In genomic region chr7:64984468-64985120, GRCm38 (mm10) we compare ENCODE assay signal across 11 mouse cellular contexts.
A peak's percentile ranks its signal among the peaks of the same experiment; 100 is the strongest.
DNase-seq lines count a peak whose midpoint lies in the region; ATAC-seq lines count a peak whose summit lies in the region.
"Had no signal": no experiment of that assay in that cellular context is flagged by ENCODE, and none has a peak within 500 bp of the region (broad histone marks: within the 10 kb centered on the region; RNA-seq: fewer than 3 reads in every experiment).

No protein-coding gene starts in this region.

- H3K27me3 ChIP-seq in hindbrain, embryonic 15.5 days: no peaks in the 10 kb centered on the region
- no peaks in the 10 kb centered on the region for H3K27me3 ChIP-seq in hindbrain, embryonic 10.5 days (ENCODE audit: insufficient read depth, poor library complexity, severe bottlenecking)
- H3K27me3 ChIP-seq: megakaryocyte, embryonic 14.5 days had no signal

- no peak for ATAC-seq in hindbrain, embryonic 15.5 days (ENCODE audit: low FRiP score, low read depth)
- no peak for ATAC-seq in CD4-positive, CD25-positive, alpha-beta regulatory T cell, adult 4 months

- 0 out of 2 replicates have a peak, but pooled peaks cover 4% of the 10 kb centered on the region for H3K4me1 ChIP-seq in hindbrain, embryonic 15.5 days (replicated peaks)
- no peaks in the 10 kb centered on the region for H3K4me1 ChIP-seq in hindbrain, embryonic 10.5 days (replicated peaks)
- H3K4me1 ChIP-seq: megakaryocyte, embryonic 14.5 days had no signal

- H3K9ac ChIP-seq in hindbrain, embryonic 15.5 days: no peak overlapping the region

- 80% methylated on average over 22 of the region's 22 CpGs for WGBS in hindbrain, embryonic 15.5 days
- 91% methylated on average over 22 of the region's 22 CpGs for WGBS in hindbrain, embryonic 10.5 days

- DNase-seq in hindbrain, embryonic 10.5 days (ENCODE audit: low spot score): no peak
- DNase-seq in cerebellum, postnatal 10 days: peak; percentile 79 to 82
- peak; percentile 62 to 64 for DNase-seq in layer of hippocampus, adult 8-10 months (ENCODE audit: low spot score in 2 of 2)
- DNase-seq in right cerebral cortex, adult 18-20 months: peak; percentile 59
- no peak for DNase-seq in adrenal gland, adult (ENCODE audit: inconsistent age in 2 of 2, low spot score in 1 of 2)
- DNase-seq in embryo, embryonic 9.5 days (ENCODE audit: extremely low spot score): no peak
- DNase-seq: heart, postnatal 10 days; thymus, adult 18-20 months had no signal

- H3K9me3 ChIP-seq in hindbrain, embryonic 15.5 days: no peaks in the 10 kb centered on the region
- H3K9me3 ChIP-seq in hindbrain, embryonic 10.5 days: no peaks in the 10 kb centered on the region

- peak overlapping the region; percentile 59 for H3K27ac ChIP-seq in hindbrain, embryonic 15.5 days (replicated peaks)
- H3K27ac ChIP-seq in hindbrain, embryonic 10.5 days: no peak overlapping the region

- no peaks in the 10 kb centered on the region for H3K36me3 ChIP-seq in hindbrain, embryonic 15.5 days
- no peaks in the 10 kb centered on the region for H3K36me3 ChIP-seq in hindbrain, embryonic 10.5 days

- no peak overlapping the region for H3K4me3 ChIP-seq in hindbrain, embryonic 15.5 days
- no peak overlapping the region for H3K4me3 ChIP-seq in hindbrain, embryonic 10.5 days
- H3K4me3 ChIP-seq: megakaryocyte, embryonic 14.5 days had no signal

- no peak overlapping the region for H3K4me2 ChIP-seq in hindbrain, embryonic 15.5 days

Comparison
In these comparisons a context has a peak if more than half of its experiments do, and no peak if none do; other contexts are left out.
1. DNase-seq: peak in cerebellum, postnatal 10 days (2 of 2), layer of hippocampus, adult 8-10 months (2 of 2) and right cerebral cortex, adult 18-20 months (single experiment); none in hindbrain, embryonic 10.5 days (single experiment), adrenal gland, adult (0 of 2) and embryo, embryonic 9.5 days (single experiment).